Mouse (Mus musculus) liver, adult (tissue): ENCODE data around the gene Tmem95.

ENCODE experiments used
- GATA4 ChIP-seq: IDR thresholded peaks from 2 replicates; pipeline ENCODE4 v1.6.1; 2014; ENCODE audit warnings: mild to moderate bottlenecking, low read length; ENCODE audit not compliant: insufficient replicate concordance

Tmem95 gene

GRCm38 (mm10) chr11:69846738-69847688 lies 30.8 kb downstream of the Tmem95 start:
- TF ChIP-seq GATA4 = no peak

GRCm38 (mm10) chr11:69846198-69846680 lies 31.6 kb downstream of the Tmem95 start, which contains the start of gene Plscr3:
TSS of gene Plscr3 (plus strand) at chr11:69846376.
- TF ChIP-seq GATA4 = peak; percentile 30; the same call in 1 of the 2 replicates

GRCm38 (mm10) chr11:69838714-69839104 lies 39.1 kb downstream of the Tmem95 start:
- no peak for TF ChIP-seq GATA4

- TF ChIP-seq GATA4 = peak; percentile 40; the same call in 1 of the 2 replicates
These were observed 39.7 kb downstream of the Tmem95 start, which contains the start of gene Tmem256 for GRCm38 (mm10) chr11:69837952-69838713. TSS of gene Tmem256 (plus strand) at chr11:69838514.

GRCm38 (mm10) chr11:69837604-69837951 lies 40.2 kb downstream of the Tmem95 start, which contains the start of gene Nlgn2:
TSS of gene Nlgn2 (minus strand) at chr11:69837784.
- TF ChIP-seq GATA4 = no peak

- no peak for TF ChIP-seq GATA4
These were observed 40.9 kb downstream of the Tmem95 start for GRCm38 (mm10) chr11:69836703-69837576.

- TF ChIP-seq GATA4 = no peak
These were observed 41.9 kb downstream of the Tmem95 start for GRCm38 (mm10) chr11:69835966-69836335.

GRCm38 (mm10) chr11:69835326-69835965 lies 42.4 kb downstream of the Tmem95 start:
- TF ChIP-seq GATA4 = no peak

- no peak for TF ChIP-seq GATA4
These were observed 43.7 kb downstream of the Tmem95 start for GRCm38 (mm10) chr11:69834001-69834549.

GRCm38 (mm10) chr11:69833554-69833953 lies 44.3 kb downstream of the Tmem95 start:
- TF ChIP-seq GATA4 = no peak

GRCm38 (mm10) chr11:69828832-69829231 lies 49.0 kb downstream of the Tmem95 start:
- no peak for TF ChIP-seq GATA4
